Mouse (Mus musculus): ENCODE measurements at regions not wholly inside any gene's neighbourhood (a gene's known extent, or its start where the extent isn't known, plus 50 kb on each side); places are given as distances from the start of the nearest gene placed in this dataset.

GRCm38 (mm10) chr15:60104126-60104525 is 87.7 kb upstream of the 4933412E24Rik start:
- no peak for DNase-seq (ENCODE audit: low spot score in 2 of 2)

DNA sequence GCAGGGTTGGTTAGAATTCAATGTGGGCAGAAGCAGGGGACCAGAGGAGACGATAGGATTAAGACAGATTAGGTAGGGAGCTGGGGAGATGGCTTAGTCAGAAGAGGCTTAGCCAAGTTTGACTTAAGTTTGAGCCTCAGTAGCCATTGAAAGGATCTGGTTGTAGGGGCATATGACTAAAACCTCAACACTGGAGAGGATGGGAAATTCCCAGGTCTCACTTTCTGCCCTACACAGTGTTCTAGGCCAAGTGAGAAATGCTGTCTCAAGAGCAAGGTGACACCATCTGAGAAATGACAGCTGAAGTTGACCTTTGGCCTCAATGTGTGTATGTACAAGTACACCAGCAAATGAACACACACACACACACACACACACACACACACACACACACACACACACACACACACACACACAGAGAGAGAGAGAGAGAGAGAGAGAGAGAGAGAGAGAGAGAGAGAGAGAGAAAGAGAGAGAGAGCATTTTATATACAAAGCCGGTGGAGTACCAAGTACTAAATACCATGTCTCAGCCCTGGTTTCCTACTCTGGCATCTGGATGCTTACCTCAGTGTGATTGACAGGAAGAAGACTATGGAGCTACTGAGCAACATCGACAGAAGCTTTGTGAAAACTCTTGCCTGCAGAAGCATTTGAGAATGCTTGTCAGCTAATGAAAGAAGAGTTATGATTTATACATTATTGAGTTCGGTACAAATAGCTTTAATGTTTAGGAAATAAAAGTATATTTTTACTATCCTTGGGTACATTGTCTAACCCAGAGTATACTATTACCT is 85.3 kb upstream of the 4933412E24Rik start:
- DNase-seq (ENCODE audit: low spot score in 2 of 2) = no peak

DNA sequence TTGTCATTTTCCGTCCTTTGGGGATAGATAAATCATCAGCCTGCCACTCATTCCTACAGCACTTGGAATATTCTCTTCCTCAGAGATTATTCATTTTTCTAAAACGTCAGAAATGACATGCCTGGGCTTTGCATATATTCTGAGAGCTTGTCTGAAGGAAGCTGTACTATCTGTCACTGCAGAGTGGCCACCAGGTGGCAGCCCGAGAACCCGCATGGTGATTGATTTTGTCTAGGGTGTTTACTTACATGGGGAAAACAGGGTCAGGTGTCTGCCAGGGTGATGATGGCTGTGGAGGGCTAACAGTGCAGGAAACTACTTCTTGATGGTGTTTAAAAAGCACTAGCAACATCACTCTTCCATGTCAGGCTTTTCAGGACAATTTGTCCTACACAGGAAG is 80.7 kb upstream of the 4933412E24Rik start:
- DNase-seq (ENCODE audit: low spot score in 2 of 2) = peak; percentile 22 to 68

- DNase-seq (ENCODE audit: low spot score in 2 of 2) = no peak
These were observed 79.7 kb upstream of the 4933412E24Rik start for GRCm38 (mm10) chr15:60096131-60096530.

DNA sequence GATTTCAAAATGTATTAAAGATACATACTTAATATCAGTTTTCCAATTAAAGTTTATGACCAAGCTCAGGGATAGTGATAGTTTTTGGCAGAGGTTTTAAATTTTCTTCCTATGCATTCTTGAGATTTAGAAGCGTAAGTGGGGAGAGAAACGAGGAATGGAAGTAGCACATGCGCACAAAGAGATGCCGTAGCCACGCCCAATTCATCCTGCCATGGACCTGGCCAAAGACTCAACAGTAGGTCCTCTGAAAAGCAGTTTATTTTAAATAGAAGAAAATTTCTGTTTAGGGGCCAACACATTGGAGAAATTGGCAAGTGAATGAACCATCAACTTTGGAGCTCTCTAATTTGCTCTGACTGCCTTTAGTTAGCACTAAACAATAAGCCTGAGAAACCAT is 73.5 kb upstream of the 4933412E24Rik start:
- no peak for DNase-seq (ENCODE audit: low spot score in 2 of 2)

DNA sequence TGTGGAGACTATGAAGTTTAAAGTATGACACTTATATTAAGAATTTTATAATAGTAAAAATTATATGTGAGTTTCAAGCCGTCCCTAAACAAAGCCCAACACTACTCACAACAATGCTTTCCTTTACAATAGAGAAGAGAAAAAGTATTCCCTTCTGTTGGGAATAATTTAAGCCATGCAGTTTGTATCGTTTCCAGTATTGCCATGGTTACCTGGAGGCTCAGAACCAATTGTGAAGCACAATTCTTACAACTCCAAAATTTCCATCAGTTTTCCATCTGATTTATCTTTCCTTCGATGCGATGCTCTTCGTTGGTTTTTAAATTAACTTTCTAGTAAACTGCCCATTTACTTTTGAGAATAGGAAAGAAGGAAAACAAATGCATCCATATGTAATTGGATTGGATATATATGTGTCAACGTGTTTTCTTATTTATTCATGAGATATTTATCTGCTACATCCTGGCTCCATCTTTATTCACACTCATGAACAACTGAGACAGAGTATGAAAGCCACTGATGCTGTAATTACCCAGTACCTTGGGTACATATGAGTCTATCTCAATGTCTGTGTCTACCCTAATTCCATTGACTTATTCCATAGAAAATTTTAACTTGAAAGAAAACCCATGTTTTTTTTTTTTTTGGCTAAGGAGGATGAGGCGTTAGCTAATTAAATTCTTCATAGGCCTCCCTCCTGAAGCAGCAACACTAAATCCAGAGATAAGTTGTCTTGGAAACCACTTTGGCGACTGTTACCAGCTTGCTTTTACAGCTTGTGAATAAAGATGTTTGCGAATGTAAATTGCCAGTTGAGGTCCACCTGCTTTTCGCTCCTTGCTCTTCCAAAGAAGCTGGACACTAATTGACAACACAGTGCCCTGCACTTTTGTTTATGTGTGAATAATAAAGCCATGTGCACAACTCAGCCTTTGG is 72.8 kb upstream of the 4933412E24Rik start:
- no peak for DNase-seq (ENCODE audit: low spot score in 2 of 2)
